Mouse (Mus musculus) kidney, adult 2 months (tissue): Measurements from ENCODE around the gene Cideb.

Experiments used
- CTCF ChIP-seq: fragments of 200-500 bp; conservative IDR thresholded peaks from 2 replicates; pipeline ENCODE4 v1.5.1; 2011; ENCODE audit warnings: low read depth, mild to moderate bottlenecking, control low read depth, low read length, moderate library complexity, mixed read lengths; ENCODE audit not compliant: insufficient read depth, insufficient read length
- POLR2A ChIP-seq: fragments of 200-500 bp; IDR thresholded peaks from one replicate; pipeline ENCODE4 v1.6.1; 2011; ENCODE audit warnings: low read depth, low read length, control low read depth

- TF ChIP-seq POLR2A (no peak), CTCF (no peak)
Observed at GRCm38 (mm10) chr14:55714893-55715292, 43.4 kb downstream of the Cideb start.
